Mouse (Mus musculus): ENCODE results near the gene Ndufaf2. TPM values are rescaled to one million over a fixed set of nuclear protein-coding genes. Genes with fewer than 3 reads are reported as not detected.

Ndufaf2 gene
- total and polyA plus RNA-seq, 2 experiments = 10.5 to 26.1 TPM

DNA sequence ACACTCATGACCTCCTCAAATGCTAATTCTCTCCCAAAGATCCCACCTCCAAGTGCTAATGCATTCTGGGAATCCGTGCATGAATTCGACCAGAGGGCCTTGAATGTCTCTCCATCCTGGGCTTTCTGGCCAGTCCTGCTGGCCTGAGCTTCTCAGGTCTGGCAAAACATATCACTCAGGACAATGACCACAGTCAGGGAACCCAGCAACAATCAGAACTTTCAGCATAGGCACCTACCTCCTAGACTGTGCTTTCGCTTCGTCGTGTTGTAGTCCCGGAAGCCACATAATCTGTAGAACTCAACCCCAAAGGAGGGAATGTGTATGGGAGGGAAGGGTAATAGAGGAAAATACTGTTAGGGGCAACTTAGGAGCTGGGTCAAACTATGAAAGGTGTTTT, 179.0 kb downstream of the Ndufaf2 start:
- WGBS = 96% methylated on average over 6 of the region's 6 CpGs
- H3K27me3 ChIP-seq (ENCODE audit: control insufficient read depth, insufficient read depth, low read length) = no peaks in the 10 kb centered on the region
- TF ChIP-seq POLR2A (IDR thresholded peaks at IDR 0.05; ENCODE audit: extremely low read depth, insufficient read depth, low read length) (no peak), CTCF (IDR thresholded peaks at IDR 0.05; ENCODE audit: low read depth, low read length) (no peak)

DNA sequence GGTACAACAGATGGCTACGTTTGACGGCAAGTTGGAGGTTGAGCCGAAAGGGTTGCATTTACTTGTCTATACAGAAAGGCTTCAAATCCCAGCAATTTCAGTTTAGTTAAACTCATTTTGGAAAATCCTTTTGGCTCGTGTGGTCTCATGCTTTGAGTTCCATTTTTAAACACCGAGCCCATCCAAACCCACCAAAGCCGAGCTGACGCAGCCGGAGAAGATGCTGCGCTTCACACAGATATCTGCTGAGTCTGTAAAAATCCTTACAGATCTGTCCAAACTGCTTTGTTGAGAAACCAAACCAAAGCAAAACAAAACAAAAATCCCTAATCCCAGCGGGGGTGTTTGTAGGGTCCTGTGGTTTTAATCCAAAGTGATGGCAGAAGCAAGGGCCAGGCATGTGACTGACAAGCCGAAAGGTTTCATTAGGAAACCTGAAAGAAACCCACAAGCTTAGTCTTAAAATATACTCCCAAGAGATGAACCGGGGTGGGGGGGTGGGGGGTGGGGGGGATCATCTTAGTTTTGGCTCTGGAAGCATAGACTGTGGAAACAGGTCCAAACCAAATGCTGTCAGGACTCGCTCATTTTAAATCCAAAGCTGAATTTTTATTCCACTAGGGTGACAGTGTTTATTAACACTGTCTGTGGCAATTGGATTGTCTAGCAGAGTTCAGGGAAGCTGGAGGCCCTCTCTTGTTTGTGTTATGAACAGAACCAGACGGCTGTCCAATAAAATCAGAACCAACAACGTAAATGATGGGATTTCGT, 181.4 kb downstream of the Ndufaf2 start:
- 96% methylated on average over 16 of the region's 16 CpGs for WGBS
- Histone ChIP-seq H3K27me3 (ENCODE audit: control insufficient read depth, insufficient read depth, low read length) (no peaks in the 10 kb centered on the region), H3K4me1 (ENCODE audit: control insufficient read depth, insufficient read depth, low read length) (peaks cover 3% of the 10 kb centered on the region), H3K79me2 (ENCODE audit: control insufficient read depth, insufficient read depth, low read length) (no peaks in the 10 kb centered on the region), H3K4me3 (ENCODE audit: insufficient read depth, low read depth, low read length) (no peak overlapping the region), H3K9ac (ENCODE audit: low read depth, low read length) (no peak overlapping the region), H3K36me3 (ENCODE audit: control insufficient read depth, insufficient read depth, low read length) (no peaks in the 10 kb centered on the region), H3K27ac (replicated peaks; ENCODE audit: insufficient read depth, low read depth, low read length) (no peak overlapping the region)
- DNase-seq (ENCODE audit: extremely low read depth, low read depth, low spot score) = no peak
- no peak for TF ChIP-seq CTCF (IDR thresholded peaks at IDR 0.05; ENCODE audit: low read depth, low read length)
- TF ChIP-seq POLR2A (IDR thresholded peaks at IDR 0.05; ENCODE audit: extremely low read depth, insufficient read depth, low read length) = no peak

More for the DNA sequence above, 179.0 kb downstream of the Ndufaf2 start:
- H3K4me3 ChIP-seq (ENCODE audit: insufficient read depth, low read depth, low read length) = no peak overlapping the region
- H3K36me3 ChIP-seq (ENCODE audit: control insufficient read depth, insufficient read depth, low read length) = no peaks in the 10 kb centered on the region
- H3K9ac ChIP-seq (ENCODE audit: low read depth, low read length) = no peak overlapping the region
- H3K4me1 ChIP-seq (ENCODE audit: control insufficient read depth, insufficient read depth, low read length) = no peaks in the 10 kb centered on the region
- H3K79me2 ChIP-seq (ENCODE audit: control insufficient read depth, insufficient read depth, low read length) = no peaks in the 10 kb centered on the region
- no peak overlapping the region for H3K27ac ChIP-seq (replicated peaks; ENCODE audit: insufficient read depth, low read depth, low read length)
- DNase-seq (ENCODE audit: extremely low read depth, low read depth, low spot score) = no peak

DNA sequence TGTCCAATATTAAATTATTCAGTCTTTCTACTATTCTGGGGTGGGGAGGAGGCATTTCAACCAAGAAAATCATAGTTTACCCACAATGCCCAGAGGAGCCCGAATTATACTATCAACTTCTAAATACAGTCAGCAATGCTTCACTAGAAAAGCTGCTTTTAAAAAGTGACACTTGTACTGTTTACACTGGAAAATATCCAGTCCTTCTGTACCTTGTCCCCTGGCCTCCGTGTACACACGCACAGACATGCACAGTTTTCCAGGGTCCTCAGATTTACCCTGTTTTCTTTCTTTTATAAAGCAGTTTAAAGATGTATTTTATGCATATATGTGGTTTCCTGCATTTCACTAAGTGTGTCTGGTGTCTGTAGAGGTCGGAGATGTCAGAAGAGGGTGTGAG, 186.0 kb downstream of the Ndufaf2 start:
- WGBS = 36% methylated on average over 4 of the region's 4 CpGs

DNA sequence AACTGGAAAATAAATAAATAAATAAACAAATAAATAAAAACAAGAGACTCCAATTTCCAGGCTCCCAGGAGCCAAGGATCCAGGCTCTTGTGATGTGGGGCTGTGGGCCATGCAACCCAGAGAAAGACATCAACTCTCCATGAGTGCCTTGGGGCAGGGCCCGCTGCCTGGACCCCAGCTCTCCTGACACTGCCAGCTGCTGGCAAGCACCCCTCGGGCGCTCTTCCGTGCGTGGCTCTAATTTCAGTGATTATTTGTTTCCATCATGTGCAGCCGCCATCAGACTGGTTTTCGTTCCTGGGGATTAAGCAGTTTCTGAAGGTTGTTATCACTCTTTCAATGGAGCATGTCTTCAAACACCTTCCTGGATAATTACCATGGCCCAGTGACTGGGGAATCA, 186.6 kb downstream of the Ndufaf2 start:
- Histone ChIP-seq H3K9ac (ENCODE audit: low read depth, low read length) (no peak overlapping the region), H3K4me3 (ENCODE audit: insufficient read depth, low read depth, low read length) (no peak overlapping the region), H3K4me1 (ENCODE audit: control insufficient read depth, insufficient read depth, low read length) (peaks cover 5% of the 10 kb centered on the region), H3K27ac (replicated peaks; ENCODE audit: insufficient read depth, low read depth, low read length) (no peak overlapping the region), H3K27me3 (ENCODE audit: control insufficient read depth, insufficient read depth, low read length) (no peaks in the 10 kb centered on the region), H3K36me3 (ENCODE audit: control insufficient read depth, insufficient read depth, low read length) (no peaks in the 10 kb centered on the region), H3K79me2 (ENCODE audit: control insufficient read depth, insufficient read depth, low read length) (no peaks in the 10 kb centered on the region)
- TF ChIP-seq POLR2A (IDR thresholded peaks at IDR 0.05; ENCODE audit: extremely low read depth, insufficient read depth, low read length) = no peak
- TF ChIP-seq CTCF (IDR thresholded peaks at IDR 0.05; ENCODE audit: low read depth, low read length) = no peak
- 87% methylated on average over 7 of the region's 7 CpGs for WGBS
- no peak for DNase-seq (ENCODE audit: extremely low read depth, low read depth, low spot score)

More for the DNA sequence above, 186.0 kb downstream of the Ndufaf2 start:
- H3K36me3 ChIP-seq (ENCODE audit: control insufficient read depth, insufficient read depth, low read length) = no peaks in the 10 kb centered on the region
- no peaks in the 10 kb centered on the region for H3K27me3 ChIP-seq (ENCODE audit: control insufficient read depth, insufficient read depth, low read length)
- H3K9ac ChIP-seq (ENCODE audit: low read depth, low read length) = no peak overlapping the region
- TF ChIP-seq CTCF (IDR thresholded peaks at IDR 0.05; ENCODE audit: low read depth, low read length) (no peak), POLR2A (IDR thresholded peaks at IDR 0.05; ENCODE audit: extremely low read depth, insufficient read depth, low read length) (no peak)
- no peaks in the 10 kb centered on the region for H3K79me2 ChIP-seq (ENCODE audit: control insufficient read depth, insufficient read depth, low read length)
- peaks cover 5% of the 10 kb centered on the region for H3K4me1 ChIP-seq (ENCODE audit: control insufficient read depth, insufficient read depth, low read length)
- H3K27ac ChIP-seq (replicated peaks; ENCODE audit: insufficient read depth, low read depth, low read length) = no peak overlapping the region
- peak; percentile 83 for DNase-seq (ENCODE audit: extremely low read depth, low read depth, low spot score)
- no peak overlapping the region for H3K4me3 ChIP-seq (ENCODE audit: insufficient read depth, low read depth, low read length)

DNA sequence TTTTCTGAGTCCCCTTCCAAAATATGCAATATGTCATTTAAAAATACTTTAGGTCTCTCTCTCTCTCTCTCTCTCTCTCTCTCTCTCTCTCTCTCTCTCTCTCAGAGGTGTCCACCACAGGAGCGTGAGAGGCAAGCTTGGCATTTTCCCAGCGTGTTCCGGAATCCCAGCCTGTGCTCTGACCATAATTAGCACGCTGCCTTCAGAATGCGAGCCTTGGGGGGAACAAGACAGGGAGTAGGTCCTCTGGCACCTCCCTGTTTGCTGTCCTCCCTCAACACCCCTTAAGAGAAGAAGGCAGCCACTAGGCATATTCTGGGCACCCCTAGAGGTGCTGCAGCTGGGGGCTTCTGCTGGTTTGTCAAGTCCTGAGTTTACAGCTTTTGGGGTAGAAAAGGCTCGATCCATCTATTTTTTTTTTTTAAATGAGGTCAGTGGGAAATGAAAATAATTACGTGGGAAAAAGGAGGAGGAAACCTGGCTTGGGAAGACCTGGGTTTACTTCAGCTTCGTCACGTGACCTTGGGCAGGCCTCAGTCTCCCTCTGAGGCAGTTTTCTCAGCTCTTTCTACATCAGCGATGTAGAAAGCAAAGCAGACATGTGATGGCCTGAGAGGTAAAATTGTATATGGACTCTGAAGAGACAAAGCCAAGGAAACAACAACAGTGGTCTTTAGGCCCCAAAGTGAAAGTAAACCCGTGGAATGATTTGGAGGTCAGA, 187.8 kb downstream of the Ndufaf2 start:
- H3K27ac ChIP-seq (replicated peaks; ENCODE audit: insufficient read depth, low read depth, low read length) = no peak overlapping the region
- TF ChIP-seq POLR2A (IDR thresholded peaks at IDR 0.05; ENCODE audit: extremely low read depth, insufficient read depth, low read length) (no peak), CTCF (IDR thresholded peaks at IDR 0.05; ENCODE audit: low read depth, low read length) (no peak)
- WGBS = 90% methylated on average over 11 of the region's 11 CpGs
- no peak overlapping the region for H3K4me3 ChIP-seq (ENCODE audit: insufficient read depth, low read depth, low read length)
- DNase-seq (ENCODE audit: extremely low read depth, low read depth, low spot score) = no peak
- H3K79me2 ChIP-seq (ENCODE audit: control insufficient read depth, insufficient read depth, low read length) = no peaks in the 10 kb centered on the region
- no peaks in the 10 kb centered on the region for H3K36me3 ChIP-seq (ENCODE audit: control insufficient read depth, insufficient read depth, low read length)
- no peaks in the 10 kb centered on the region for H3K27me3 ChIP-seq (ENCODE audit: control insufficient read depth, insufficient read depth, low read length)
- H3K9ac ChIP-seq (ENCODE audit: low read depth, low read length) = no peak overlapping the region
- peaks cover 5% of the 10 kb centered on the region for H3K4me1 ChIP-seq (ENCODE audit: control insufficient read depth, insufficient read depth, low read length)

Data from liver, adult 2 months (tissue).